Mouse (Mus musculus): ENCODE data around the gene Tinagl1.

GRCm38 (mm10) chr4:130140992-130141402, 33.9 kb downstream of the Tinagl1 start:
- TF ChIP-seq ZC3H11A (IDR thresholded peaks at IDR 0.05; ENCODE audit: low read depth, low read length) (no peak), TAL1 (IDR thresholded peaks at IDR 0.05; ENCODE audit: low read length) (no peak), ETS1 (IDR thresholded peaks at IDR 0.05; ENCODE audit: low read depth, low read length) (no peak), CTCF (IDR thresholded peaks at IDR 0.05 in 2 of 3, conservative IDR thresholded peaks at IDR 0.05 in 1 of 3; ENCODE audit: control insufficient read depth in 1 of 3, insufficient read depth in 1 of 3, low read depth in 2 of 3, low read length in 3 of 3, poor library complexity in 1 of 3, severe bottlenecking in 1 of 3) (no peak), SMC3 (IDR thresholded peaks at IDR 0.05; ENCODE audit: low read depth, low read length) (no peak), USF2 (IDR thresholded peaks at IDR 0.05; ENCODE audit: borderline replicate concordance in 1 of 2, insufficient read depth in 1 of 2, low read depth in 1 of 2, low read length in 2 of 2) (no peak), BHLHE40 (IDR thresholded peaks at IDR 0.05; ENCODE audit: borderline replicate concordance, low read depth, low read length) (no peak)

Data from MEL (cell line).